Mouse (Mus musculus) G1E (cell line): ENCODE measurements around the gene Tspan5.

Experiments
- CTCF ChIP-seq: IDR thresholded peaks from 2 replicates; pipeline ENCODE4 v1.5.1; 2012; ENCODE audit warnings: low read depth, low read length, inconsistent platforms, mixed read lengths
- GATA1 ChIP-seq: IDR thresholded peaks from 2 replicates; pipeline ENCODE4 v1.6.1; 2012; ENCODE audit warnings: borderline replicate concordance, low read length, inconsistent platforms, mixed read lengths
- POLR2AphosphoS5 ChIP-seq: IDR thresholded peaks from 2 replicates; pipeline ENCODE4 v1.6.1; 2012; ENCODE audit warnings: low read depth, low read length, inconsistent platforms; ENCODE audit not compliant: insufficient replicate concordance
- TAL1 ChIP-seq: conservative IDR thresholded peaks from 2 replicates; pipeline ENCODE4 v1.6.1; 2012; ENCODE audit warnings: low read depth, low read length, inconsistent platforms, mixed read lengths

DNA sequence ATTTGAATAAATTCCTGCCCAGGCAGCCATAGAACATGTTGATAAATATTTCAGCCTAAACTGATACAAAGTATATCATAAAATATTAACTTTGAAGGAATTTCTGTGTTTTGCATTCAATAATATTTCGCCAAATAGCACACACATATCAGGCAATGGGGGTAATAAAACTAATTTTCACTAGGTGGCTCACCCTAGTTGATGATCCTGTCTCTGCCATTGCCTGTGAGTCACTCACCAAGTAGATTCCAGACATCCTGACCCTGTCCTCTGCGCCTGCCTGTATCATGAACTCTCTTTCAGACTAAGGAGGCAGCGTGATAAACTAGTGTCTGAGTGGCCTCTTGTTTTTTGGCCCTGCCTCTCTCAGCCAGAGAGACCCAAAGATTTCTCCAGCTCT, 105.8 kb downstream of the Tspan5 start:
- TF ChIP-seq CTCF: no peak
- TF ChIP-seq TAL1: no peak
- no peak for TF ChIP-seq GATA1
- no peak for TF ChIP-seq POLR2AphosphoS5
